Mouse (Mus musculus): Measurements from ENCODE around the gene Myl12a. TPM values are rescaled to one million over a fixed set of nuclear protein-coding genes. Genes with fewer than 3 reads are reported as not detected.
A peak's percentile ranks its signal among the peaks of the same experiment; 100 is the strongest.
"Not testable (repeated sequence)": the region's sequence is repeated elsewhere in the genome, so short reads cannot be mapped to it uniquely, and the experiment has no call there.

Myl12a gene
- polyA plus RNA-seq, 1 experiment from 2014 or later, result 574 TPM

- WGBS, result 31% methylated on average over 9 of the region's 9 CpGs
- H3K4me2 ChIP-seq (replicated peaks), result no peak overlapping the region
Observed at GRCm38 (mm10) chr17:70967191-70967590, 35.5 kb downstream of the Myl12a start.

DNA sequence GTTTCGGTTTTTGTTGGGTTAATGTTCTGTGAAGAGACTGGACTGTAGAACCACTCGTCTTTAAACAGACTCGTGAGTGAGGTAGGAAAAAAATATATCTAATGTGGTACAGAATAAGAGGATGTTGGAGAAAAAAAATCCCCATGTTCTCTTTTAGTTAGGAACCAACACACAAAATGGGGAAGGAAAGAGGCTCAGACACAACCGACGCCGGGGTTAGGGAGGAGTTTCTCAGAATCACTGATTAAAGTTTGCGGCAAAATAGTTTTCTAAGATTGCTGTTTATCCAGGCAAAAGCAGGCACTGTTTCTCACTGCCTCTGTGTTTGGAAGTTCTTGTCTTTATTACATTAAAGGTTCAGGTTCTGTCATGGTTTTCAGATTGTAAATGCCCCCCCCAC, 36.6 kb downstream of the Myl12a start:
- ATAC-seq (ENCODE audit: insufficient number of reproducible peaks, insufficient read depth, low FRiP score, low TSS enrichment), result no peak
- Histone ChIP-seq H3K4me1 (peaks cover 8% of the 10 kb centered on the region), H3K9ac (no peak overlapping the region), H3K9me3 (no peaks in the 10 kb centered on the region), H3K4me3 (no peak overlapping the region), H3K27ac (no peak overlapping the region), H3K36me3 (no peaks in the 10 kb centered on the region), H3K4me2 (replicated peaks) (no peak overlapping the region), H3K27me3 (no peaks in the 10 kb centered on the region)
- 92% methylated on average over 7 of the region's 7 CpGs for WGBS

More at GRCm38 (mm10) chr17:70967191-70967590, 35.5 kb downstream of the Myl12a start:
- Histone ChIP-seq H3K9ac (no peak overlapping the region), H3K9me3 (no peaks in the 10 kb centered on the region), H3K4me1 (peaks cover 8% of the 10 kb centered on the region), H3K27me3 (no peaks in the 10 kb centered on the region), H3K4me3 (no peak overlapping the region), H3K27ac (no peak overlapping the region), H3K36me3 (no peaks in the 10 kb centered on the region)
- no peak for ATAC-seq (ENCODE audit: insufficient number of reproducible peaks, insufficient read depth, low FRiP score, low TSS enrichment)

GRCm38 (mm10) chr17:70965281-70965680, 37.4 kb downstream of the Myl12a start:
- H3K4me3 ChIP-seq, result no peak overlapping the region
- H3K27me3 ChIP-seq, result no peaks in the 10 kb centered on the region
- H3K36me3 ChIP-seq, result no peaks in the 10 kb centered on the region
- H3K4me2 ChIP-seq (replicated peaks), result no peak overlapping the region
- H3K9me3 ChIP-seq, result no peaks in the 10 kb centered on the region
- H3K4me1 ChIP-seq, result peaks cover 8% of the 10 kb centered on the region
- no peak overlapping the region for H3K9ac ChIP-seq
- ATAC-seq (ENCODE audit: insufficient number of reproducible peaks, insufficient read depth, low FRiP score, low TSS enrichment), result no peak
- 84% methylated on average over 2 of the region's 2 CpGs for WGBS
- H3K27ac ChIP-seq, result no peak overlapping the region

DNA sequence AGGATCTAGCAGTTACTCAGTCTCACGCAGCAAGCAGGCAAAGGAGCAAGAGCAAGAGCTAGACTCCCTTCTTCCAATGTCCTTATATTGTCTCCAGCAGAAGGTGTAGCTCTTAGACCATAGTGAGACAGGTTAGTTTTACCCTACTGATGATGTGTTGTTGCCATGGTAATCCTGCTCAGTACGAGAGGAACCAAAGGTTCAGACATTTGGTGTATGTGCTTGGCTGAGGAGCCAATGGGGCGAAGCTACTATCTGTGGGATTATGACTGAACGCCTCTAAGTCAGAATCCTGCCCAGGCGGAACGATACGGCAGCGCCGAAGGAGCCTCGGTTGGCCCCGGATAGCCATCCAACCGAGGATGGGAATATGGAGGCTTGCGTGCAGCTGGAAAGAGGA, 39.1 kb downstream of the Myl12a start:
- not testable (repeated sequence) for H3K4me3 ChIP-seq; H3K27ac ChIP-seq; H3K9ac ChIP-seq; H3K4me2 ChIP-seq (replicated peaks); H3K27me3 ChIP-seq; H3K36me3 ChIP-seq; H3K4me1 ChIP-seq; H3K9me3 ChIP-seq
- 72% methylated on average over 13 of the region's 13 CpGs for WGBS
- peak; percentile 100 for ATAC-seq (ENCODE audit: insufficient number of reproducible peaks, insufficient read depth, low FRiP score, low TSS enrichment)

GRCm38 (mm10) chr17:70951266-70951665, 51.4 kb downstream of the Myl12a start:
- Histone ChIP-seq H3K36me3 (no peaks in the 10 kb centered on the region), H3K4me1 (no peaks in the 10 kb centered on the region), H3K27me3 (no peaks in the 10 kb centered on the region), H3K9ac (no peak overlapping the region), H3K4me2 (replicated peaks) (no peak overlapping the region), H3K9me3 (no peaks in the 10 kb centered on the region), H3K4me3 (no peak overlapping the region), H3K27ac (no peak overlapping the region)
- no peak for ATAC-seq (ENCODE audit: insufficient number of reproducible peaks, insufficient read depth, low FRiP score, low TSS enrichment)
- WGBS, result 86% methylated on average over 10 of the region's 10 CpGs

GRCm38 (mm10) chr17:70949171-70949570, 53.5 kb downstream of the Myl12a start:
- Histone ChIP-seq H3K9me3 (no peaks in the 10 kb centered on the region), H3K4me3 (no peak overlapping the region), H3K27ac (no peak overlapping the region), H3K4me2 (replicated peaks) (no peak overlapping the region), H3K36me3 (no peaks in the 10 kb centered on the region), H3K27me3 (no peaks in the 10 kb centered on the region), H3K4me1 (no peaks in the 10 kb centered on the region), H3K9ac (no peak overlapping the region)
- no peak for ATAC-seq (ENCODE audit: insufficient number of reproducible peaks, insufficient read depth, low FRiP score, low TSS enrichment)
- WGBS, result 86% methylated on average over 7 of the region's 7 CpGs

GRCm38 (mm10) chr17:70948721-70949120, 54.0 kb downstream of the Myl12a start:
- no peak overlapping the region for H3K4me2 ChIP-seq (replicated peaks)
- 72% methylated on average over 8 of the region's 8 CpGs for WGBS
- H3K4me3 ChIP-seq, result no peak overlapping the region
- H3K4me1 ChIP-seq, result no peaks in the 10 kb centered on the region
- no peaks in the 10 kb centered on the region for H3K27me3 ChIP-seq
- no peak overlapping the region for H3K27ac ChIP-seq
- H3K9ac ChIP-seq, result no peak overlapping the region
- ATAC-seq (ENCODE audit: insufficient number of reproducible peaks, insufficient read depth, low FRiP score, low TSS enrichment), result no peak
- H3K9me3 ChIP-seq, result no peaks in the 10 kb centered on the region
- no peaks in the 10 kb centered on the region for H3K36me3 ChIP-seq

DNA sequence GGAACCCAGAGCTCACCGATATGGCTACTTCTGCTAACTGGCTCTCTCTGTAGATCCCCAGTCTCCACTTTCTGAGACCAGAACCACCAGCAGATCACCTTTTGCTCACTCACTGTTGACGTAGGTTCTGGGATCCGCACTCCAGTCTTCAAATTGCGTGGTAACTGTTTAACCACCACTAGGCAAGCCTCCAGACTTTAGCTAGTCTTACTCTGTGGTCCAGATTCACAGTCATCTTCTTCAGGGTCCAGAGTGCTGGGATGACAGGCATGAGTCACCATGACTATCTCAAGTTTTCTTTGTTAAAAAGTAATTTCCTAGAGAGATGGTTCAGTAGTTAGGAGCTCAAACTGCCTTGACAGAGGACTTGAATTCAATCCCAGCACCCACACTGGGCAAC, 58.9 kb downstream of the Myl12a start:
- Histone ChIP-seq H3K27ac (no peak overlapping the region), H3K4me1 (no peaks in the 10 kb centered on the region), H3K9me3 (no peaks in the 10 kb centered on the region), H3K4me3 (no peak overlapping the region), H3K4me2 (replicated peaks) (no peak overlapping the region), H3K27me3 (no peaks in the 10 kb centered on the region), H3K9ac (no peak overlapping the region), H3K36me3 (no peaks in the 10 kb centered on the region)
- no peak for ATAC-seq (ENCODE audit: insufficient number of reproducible peaks, insufficient read depth, low FRiP score, low TSS enrichment)
- 93% methylated on average over 4 of the region's 4 CpGs for WGBS

Other genes with a start within 250 kb of the Myl12a start
- gene Tgif1, start 149.3 kb downstream of the Myl12a start, polyA plus RNA-seq (2016; fragmentation: Nextera tagmentation; extraction: Ambion mirVana), result 113 and 126 TPM in 2 replicates
- 7.2 and 7.5 TPM in 2 replicates for gene Myom1, start 245 bp downstream of the Myl12a start, polyA plus RNA-seq (2016; fragmentation: Nextera tagmentation; extraction: Ambion mirVana)
- 59.2 and 59.4 TPM in 2 replicates for gene Lpin2, start 179.7 kb upstream of the Myl12a start, polyA plus RNA-seq (2016; fragmentation: Nextera tagmentation; extraction: Ambion mirVana)